Mouse (Mus musculus) liver, embryonic 14.5 days (tissue): Measurements from ENCODE around the gene Tdo2. TPM values are rescaled to one million over a fixed set of nuclear protein-coding genes. Genes with fewer than 3 reads are reported as not detected.
A peak's percentile ranks its signal among the peaks of the same experiment; 100 is the strongest.

Experiments used
- ATAC-seq: fragments of 200-750 bp; cut with Nextera tagmentation; 2 replicates; pipeline ENCODE4 v1.8.0; 2017; ENCODE audit warnings: moderate number of reproducible peaks, mild to moderate bottlenecking, moderate library complexity; ENCODE audit not compliant: insufficient read depth
- DNase-seq, 3 experiments: peaks; one replicate each; pipeline ENCODE4 v3.0.0-alpha.2; 2012 to 2013; ENCODE audit warnings: low read depth in 3 of 3, low spot score in 3 of 3
- H3K27ac ChIP-seq: fragments of 300-500 bp; sonication (generic); 2 replicates; pipeline ENCODE4 v1.5.1; 2014; ENCODE audit warnings: moderate library complexity, mild to moderate bottlenecking, control low read depth, inconsistent platforms
- H3K27me3 ChIP-seq: fragments of 300-500 bp; sonication (generic); 2 replicates; pipeline ENCODE4 v1.6.1; 2014; ENCODE audit warnings: mild to moderate bottlenecking, low read length, moderate library complexity; ENCODE audit not compliant: control insufficient read depth, insufficient read depth
- H3K36me3 ChIP-seq: fragments of 300-500 bp; sonication (generic); replicated peaks from 2 replicates; pipeline ENCODE4 v1.6.1; 2014; ENCODE audit warnings: low read depth; ENCODE audit not compliant: control insufficient read depth, insufficient read depth
- H3K4me1 ChIP-seq, 2 experiments: fragments of 200-500 bp in 1 of 2; fragments of 300-500 bp in 1 of 2; sonication (generic) in 1 of 2; replicated peaks; 2 replicates each; pipeline ENCODE4 v1.6.1; 2012 to 2014; ENCODE audit warnings: antibody characterized with exemption in 1 of 2, inconsistent platforms in 1 of 2, low read length in 1 of 2; ENCODE audit not compliant: control insufficient read depth in 2 of 2, insufficient read depth in 2 of 2
- H3K4me2 ChIP-seq: fragments of 300-500 bp; sonication (generic); 2 replicates; pipeline ENCODE4 v1.6.1; 2014; ENCODE audit warnings: low read depth, mild to moderate bottlenecking, control low read depth, moderate library complexity
- H3K4me3 ChIP-seq, 2 experiments: fragments of 200-500 bp in 1 of 2; fragments of 300-500 bp in 1 of 2; sonication (generic) in 1 of 2; 2 replicates each; pipeline ENCODE4 v1.5.1; 2012 to 2014; ENCODE audit warnings: low read depth in 2 of 2, low read length in 2 of 2, mild to moderate bottlenecking in 2 of 2, control low read depth in 1 of 2, inconsistent platforms in 1 of 2, moderate library complexity in 1 of 2; ENCODE audit not compliant: insufficient read depth in 1 of 2
- H3K9ac ChIP-seq: fragments of 300-500 bp; sonication (generic); replicated peaks from 2 replicates; pipeline ENCODE4 v1.6.1; 2014; ENCODE audit warnings: mild to moderate bottlenecking, control low read depth, moderate library complexity
- H3K9me3 ChIP-seq: fragments of 300-500 bp; sonication (generic); 2 replicates; pipeline ENCODE4 v1.6.1; 2016; ENCODE audit warnings: low read length, mixed read lengths; ENCODE audit not compliant: control insufficient read depth
- CTCF ChIP-seq: IDR thresholded peaks from 2 replicates; pipeline ENCODE4 v1.5.1; 2016; ENCODE audit warnings: antibody characterized with exemption, low read depth, control low read depth
- EP300 ChIP-seq: IDR thresholded peaks from 2 replicates; pipeline ENCODE4 v1.6.1; 2016; ENCODE audit warnings: antibody characterized with exemption, low read depth
- WGBS: fragments of 180-500 bp; shearing (Covaris S2); extraction: QIAGEN DNeasy Blood & Tissue Kit; methylation state at CpG from one replicate; pipeline ENCODE4 v1.1.7; 2014; ENCODE audit not compliant: insufficient replicate concordance; 5-methylcytosine and 5-hydroxymethylcytosine counted together
- polyA plus RNA-seq, 2 experiments: library from polyadenylated mRNA; depleted of rRNA in 1 of 2; stranded (reverse) in 1 of 2; unstranded in 1 of 2; fragments of >200 nt; fragmentation: Nextera tagmentation in 1 of 2; extraction: Ambion mirVana in 1 of 2; gene quantifications; 2 replicates each; pipeline versions ENCODE4 v1.2.1 to v1.2.3; 2012 to 2014

Gene Tdo2
- polyA plus RNA-seq, 2 experiments: 0.02 to 0.17 TPM

GRCm38 (mm10) chr3:81938924-81939323 lies 37.1 kb downstream of the Tdo2 start:
- Histone ChIP-seq H3K9me3 (no peaks in the 10 kb centered on the region), H3K9ac (no peak overlapping the region), H3K27me3 (no peaks in the 10 kb centered on the region), H3K36me3 (no peaks in the 10 kb centered on the region), H3K27ac (no peak overlapping the region), H3K4me3 (no peak overlapping the region), H3K4me2 (no peak overlapping the region), H3K4me1 (no peaks in the 10 kb centered on the region)
- DNase-seq: no peak
- 42% methylated on average over 3 of the region's 3 CpGs for WGBS
- TF ChIP-seq EP300 (no peak), CTCF (no peak)
- ATAC-seq: no peak

GRCm38 (mm10) chr3:81933348-81933747 lies 42.7 kb downstream of the Tdo2 start:
- Histone ChIP-seq H3K27ac (no peak overlapping the region), H3K4me3 (no peak overlapping the region), H3K4me1 (no peaks in the 10 kb centered on the region; a peak in 1 of 4 replicates), H3K36me3 (no peaks in the 10 kb centered on the region), H3K27me3 (no peaks in the 10 kb centered on the region), H3K9ac (no peak overlapping the region), H3K4me2 (peak overlapping the region; percentile 63; the same call in 1 of the 2 replicates), H3K9me3 (no peaks in the 10 kb centered on the region)
- 65% methylated on average over 4 of the region's 4 CpGs for WGBS
- no peak for DNase-seq
- no peak for ATAC-seq
- TF ChIP-seq CTCF (no peak), EP300 (no peak)

DNA sequence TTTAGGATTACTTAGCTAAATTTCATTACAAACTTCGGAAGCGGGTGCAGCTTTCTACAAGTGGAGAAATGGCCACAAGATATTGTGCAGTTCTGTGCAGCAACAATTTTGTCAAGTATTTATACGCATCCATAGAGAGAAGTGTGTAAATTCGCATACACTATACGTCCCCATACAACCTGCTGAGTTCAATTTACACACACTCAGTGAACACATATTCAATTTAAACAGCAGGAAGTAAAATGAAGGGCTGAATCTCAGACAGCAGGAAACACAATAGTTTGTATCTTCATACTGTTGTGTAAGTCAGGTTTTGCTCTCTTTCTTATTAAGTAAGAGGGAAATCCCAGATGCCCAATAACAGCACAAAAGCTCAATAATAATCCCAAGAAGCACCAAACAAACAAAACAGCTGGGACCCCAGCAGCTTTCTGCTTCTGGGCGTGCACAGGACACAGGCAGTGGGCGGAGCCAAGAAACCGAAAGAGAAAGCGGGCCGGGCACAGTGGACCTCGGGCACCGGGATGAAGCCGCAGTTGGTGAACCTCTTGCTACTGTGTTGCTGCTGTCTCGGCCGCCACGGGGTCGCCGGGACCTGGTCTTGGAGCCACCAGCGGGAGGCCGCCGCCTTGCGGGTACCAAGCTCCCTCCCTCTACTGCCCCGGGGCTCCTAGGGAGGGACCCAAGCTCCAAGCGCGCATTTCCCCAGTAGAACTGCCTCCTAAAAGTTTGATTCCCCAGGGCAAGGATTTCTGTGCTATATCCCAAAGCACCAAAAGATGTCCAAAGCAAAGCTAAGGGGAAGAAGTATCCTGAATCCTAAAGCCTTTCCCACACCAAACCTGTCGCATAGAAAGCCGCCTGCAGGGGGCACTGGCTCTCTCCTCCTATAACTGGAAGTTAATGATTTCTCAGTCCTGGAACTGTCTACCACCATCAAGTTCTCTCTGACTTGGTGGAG lies 43.6 kb downstream of the Tdo2 start, which contains the start of gene Ctso:
Ctso (plus strand) TSS at position 461 of the 961 bp plus-strand sequence.
- ATAC-seq (peak; percentile 89), DNase-seq (peak; percentile 48 to 60 (median 55))
- Histone ChIP-seq H3K27ac (peak within 1 kb of the TSS; percentile 51), H3K4me3 (peak within 1 kb of the TSS; percentile 88 to 92), H3K4me2 (peak within 1 kb of the TSS; percentile 63), H3K4me1 (no peaks in the 10 kb centered on the region; a peak in 1 of 4 replicates), H3K9ac (peak within 1 kb of the TSS; percentile 87), H3K36me3 (no peaks in the 10 kb centered on the region), H3K9me3 (no peaks in the 10 kb centered on the region), H3K27me3 (no peaks in the 10 kb centered on the region)
- WGBS: 10% methylated on average over 27 of the region's 27 CpGs
- no peak for TF ChIP-seq EP300
- TF ChIP-seq CTCF: peak; percentile 79

- no peaks in the 10 kb centered on the region for H3K9me3 ChIP-seq
- no peaks in the 10 kb centered on the region; a peak in 1 of 4 replicates for H3K4me1 ChIP-seq
- DNase-seq: no peak
- H3K36me3 ChIP-seq: no peaks in the 10 kb centered on the region
- no peak overlapping the region for H3K4me3 ChIP-seq
- H3K4me2 ChIP-seq: no peak overlapping the region
- H3K27ac ChIP-seq: no peak overlapping the region
- no peak for ATAC-seq
- no peak overlapping the region for H3K9ac ChIP-seq
- H3K27me3 ChIP-seq: no peaks in the 10 kb centered on the region
- WGBS: 56% methylated on average over 3 of the region's 3 CpGs
- TF ChIP-seq CTCF: no peak
- no peak for TF ChIP-seq EP300
These were observed 44.3 kb downstream of the Tdo2 start for GRCm38 (mm10) chr3:81931695-81932094.

DNA sequence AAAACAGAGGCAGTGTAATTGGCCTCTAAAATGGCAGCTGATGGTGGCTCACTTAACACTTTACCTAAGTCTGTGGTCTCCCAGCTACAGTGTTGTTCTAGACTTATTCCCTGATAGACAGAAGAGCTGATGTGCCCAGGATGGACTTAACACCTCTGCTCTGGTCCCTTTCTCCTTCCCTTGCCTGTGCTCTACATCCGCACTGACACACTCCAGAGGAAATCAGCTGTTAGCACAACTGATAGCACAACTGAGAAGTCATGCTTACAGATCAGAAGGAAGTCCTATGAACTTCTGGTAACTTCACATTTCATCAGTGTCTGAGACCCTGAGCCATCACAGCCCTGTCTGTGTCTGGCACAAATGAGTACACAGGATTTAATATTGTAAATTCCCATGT lies 46.9 kb downstream of the Tdo2 start:
- H3K27ac ChIP-seq: no peak overlapping the region
- no peak overlapping the region for H3K9ac ChIP-seq
- no peaks in the 10 kb centered on the region for H3K36me3 ChIP-seq
- no peaks in the 10 kb centered on the region for H3K9me3 ChIP-seq
- no peak overlapping the region for H3K4me3 ChIP-seq
- DNase-seq: no peak
- no peaks in the 10 kb centered on the region; a peak in 1 of 4 replicates for H3K4me1 ChIP-seq
- TF ChIP-seq EP300 (no peak), CTCF (no peak)
- no peak for ATAC-seq
- H3K27me3 ChIP-seq: no peaks in the 10 kb centered on the region
- WGBS: 37% methylated on average over 1 of the region's 1 CpGs
- no peak overlapping the region for H3K4me2 ChIP-seq
